In genomic region chr1:153433851-153434589, GRCm38 (mm10) we compare ENCODE assay signal across 26 mouse cellular contexts. TPM values are rescaled to one million over a fixed set of nuclear protein-coding genes. Genes with fewer than 3 reads are reported as not detected.
A peak's percentile ranks its signal among the peaks of the same experiment; 100 is the strongest.
DNase-seq lines count a peak whose midpoint lies in the region; ATAC-seq and TF ChIP-seq lines count a peak whose summit lies in the region.
"Had no signal": no experiment of that assay in that cellular context is flagged by ENCODE, and none has a peak within 500 bp of the region (broad histone marks: within the 10 kb centered on the region; RNA-seq: fewer than 3 reads in every experiment).

No protein-coding gene starts in this region.

- WGBS in kidney, postnatal 0 days, result 87% methylated on average over 5 of the region's 5 CpGs
- 84% methylated on average over 5 of the region's 5 CpGs for WGBS in midbrain, embryonic 11.5 days
- 84% methylated on average over 5 of the region's 5 CpGs for WGBS in midbrain, embryonic 13.5 days
- WGBS in stomach, postnatal 0 days, result 86% methylated on average over 5 of the region's 5 CpGs

- TF ChIP-seq CTCF in kidney, postnatal 0 days (IDR thresholded peaks at IDR 0.05; ENCODE audit: low read depth), result peak; percentile 46
- peak; percentile 33; the same call in 1 of the 2 replicates for TF ChIP-seq CTCF in stomach, postnatal 0 days (IDR thresholded peaks at IDR 0.05; ENCODE audit: low read depth)

- H3K36me3 ChIP-seq in kidney, postnatal 0 days (ENCODE audit: insufficient read depth, low read length), result no peaks in the 10 kb centered on the region
- H3K36me3 ChIP-seq in midbrain, embryonic 11.5 days (ENCODE audit: control insufficient read depth, insufficient read depth, low read length), result no peaks in the 10 kb centered on the region
- H3K36me3 ChIP-seq in midbrain, embryonic 13.5 days, result no peaks in the 10 kb centered on the region
- no peaks in the 10 kb centered on the region for H3K36me3 ChIP-seq in stomach, postnatal 0 days (ENCODE audit: control insufficient read depth, insufficient read depth, low read length)
- H3K36me3 ChIP-seq: embryonic facial prominence, embryonic 13.5 days; forebrain, embryonic 12.5 days; heart, embryonic 10.5 days; kidney, embryonic 15.5 days; limb, embryonic 13.5 days; liver, embryonic 13.5 days; lung, embryonic 15.5 days had no signal

- ATAC-seq in kidney, postnatal 0 days (replicated peaks; ENCODE audit: low FRiP score, low read depth), result no peak
- no peak for ATAC-seq in midbrain, embryonic 11.5 days (ENCODE audit: low FRiP score)
- no peak for ATAC-seq in midbrain, embryonic 13.5 days
- peak; percentile 42; the same call in 1 of the 2 replicates for ATAC-seq in common myeloid progenitor, adult 5-6 weeks (replicated peaks; ENCODE audit: low read depth, poor library complexity, severe bottlenecking)
- no peak for ATAC-seq in stomach, postnatal 0 days (ENCODE audit: low FRiP score, low TSS enrichment)
- ATAC-seq: hindbrain, embryonic 16.5 days; midbrain, embryonic 16.5 days had no signal

- H3K4me3 ChIP-seq in kidney, postnatal 0 days (replicated peaks; ENCODE audit: low read depth, low read length), result no peak overlapping the region
- no peak overlapping the region for H3K4me3 ChIP-seq in midbrain, embryonic 11.5 days (ENCODE audit: low read depth, low read length)
- no peak overlapping the region for H3K4me3 ChIP-seq in midbrain, embryonic 13.5 days (replicated peaks)
- H3K4me3 ChIP-seq in stomach, postnatal 0 days (ENCODE audit: low read depth, low read length), result no peak overlapping the region
- H3K4me3 ChIP-seq: embryonic facial prominence, embryonic 13.5 days; erythroblast, embryonic 14.5 days; forebrain, embryonic 12.5 days; gastrocnemius, adult 2 months; heart, embryonic 10.5 days; kidney, embryonic 15.5 days; limb, embryonic 13.5 days; liver, embryonic 13.5 days; lung, embryonic 15.5 days; megakaryocyte, embryonic 14.5 days had no signal

- no peaks in the 10 kb centered on the region for H3K27me3 ChIP-seq in kidney, postnatal 0 days (ENCODE audit: insufficient read depth, low read length)
- H3K27me3 ChIP-seq in midbrain, embryonic 11.5 days (ENCODE audit: control insufficient read depth, insufficient read depth, low read length), result no peaks in the 10 kb centered on the region
- H3K27me3 ChIP-seq in midbrain, embryonic 13.5 days, result no peaks in the 10 kb centered on the region
- H3K27me3 ChIP-seq in stomach, postnatal 0 days (ENCODE audit: control insufficient read depth, insufficient read depth, low read length), result no peaks in the 10 kb centered on the region
- H3K27me3 ChIP-seq: embryonic facial prominence, embryonic 13.5 days; forebrain, embryonic 12.5 days; kidney, embryonic 15.5 days; limb, embryonic 13.5 days; liver, embryonic 13.5 days; lung, embryonic 15.5 days had no signal

- H3K9ac ChIP-seq in kidney, postnatal 0 days (ENCODE audit: low read depth, low read length), result no peak overlapping the region
- H3K9ac ChIP-seq in midbrain, embryonic 11.5 days (ENCODE audit: low read length), result no peak overlapping the region
- no peak overlapping the region for H3K9ac ChIP-seq in midbrain, embryonic 13.5 days (replicated peaks)
- no peak overlapping the region for H3K9ac ChIP-seq in stomach, postnatal 0 days (ENCODE audit: low read length)
- H3K9ac ChIP-seq: embryonic facial prominence, embryonic 13.5 days; forebrain, embryonic 12.5 days; kidney, embryonic 15.5 days; limb, embryonic 13.5 days; liver, embryonic 13.5 days; lung, embryonic 15.5 days had no signal

- no peaks in the 10 kb centered on the region for H3K4me1 ChIP-seq in kidney, postnatal 0 days (replicated peaks; ENCODE audit: insufficient read depth, low read length)
- H3K4me1 ChIP-seq in midbrain, embryonic 11.5 days (ENCODE audit: control insufficient read depth, insufficient read depth, low read length), result no peaks in the 10 kb centered on the region
- H3K4me1 ChIP-seq in midbrain, embryonic 13.5 days (replicated peaks), result no peaks in the 10 kb centered on the region
- H3K4me1 ChIP-seq in stomach, postnatal 0 days (replicated peaks; ENCODE audit: control insufficient read depth, insufficient read depth), result no peaks in the 10 kb centered on the region
- H3K4me1 ChIP-seq: embryonic facial prominence, embryonic 13.5 days; forebrain, embryonic 12.5 days; heart, embryonic 10.5 days; kidney, embryonic 15.5 days; limb, embryonic 13.5 days; liver, embryonic 13.5 days; lung, embryonic 15.5 days had no signal

- H3K9me3 ChIP-seq in kidney, postnatal 0 days (replicated peaks; ENCODE audit: low read length), result no peaks in the 10 kb centered on the region
- no peaks in the 10 kb centered on the region for H3K9me3 ChIP-seq in midbrain, embryonic 11.5 days (ENCODE audit: control insufficient read depth, low read length)
- no peaks in the 10 kb centered on the region for H3K9me3 ChIP-seq in midbrain, embryonic 13.5 days
- H3K9me3 ChIP-seq in stomach, postnatal 0 days (ENCODE audit: control insufficient read depth, low read length), result no peaks in the 10 kb centered on the region
- H3K9me3 ChIP-seq: embryonic facial prominence, embryonic 13.5 days; forebrain, embryonic 12.5 days; heart, embryonic 10.5 days; kidney, embryonic 15.5 days; limb, embryonic 13.5 days; liver, embryonic 13.5 days; lung, embryonic 15.5 days; megakaryocyte, embryonic 14.5 days had no signal

- no peak for TF ChIP-seq EP300 in stomach, postnatal 0 days (optimal IDR thresholded peaks at IDR 0.05)

- no peak overlapping the region for H3K4me2 ChIP-seq in kidney, postnatal 0 days (ENCODE audit: low read length)
- H3K4me2 ChIP-seq in midbrain, embryonic 11.5 days, result no peak overlapping the region
- no peak overlapping the region for H3K4me2 ChIP-seq in midbrain, embryonic 13.5 days (replicated peaks)
- no peak overlapping the region for H3K4me2 ChIP-seq in stomach, postnatal 0 days (replicated peaks; ENCODE audit: low read depth)
- H3K4me2 ChIP-seq: embryonic facial prominence, embryonic 13.5 days; forebrain, embryonic 12.5 days; kidney, embryonic 15.5 days; limb, embryonic 13.5 days; liver, embryonic 13.5 days; lung, embryonic 15.5 days had no signal

- DNase-seq in kidney, postnatal 0 days (ENCODE audit: low spot score), result no peak
- DNase-seq in kidney, postnatal 14 days, result no peak
- DNase-seq in midbrain, embryonic 11.5 days (ENCODE audit: low spot score, missing footprints), result peak; percentile 76
- no peak for DNase-seq in stomach, postnatal 0 days (ENCODE audit: low spot score)
- no peak for DNase-seq in adrenal gland, postnatal 10 days
- DNase-seq: adrenal gland, adult 8-10 months; B cell, adult 2 months; cerebellum, adult 9-11 months; gastrocnemius, adult 2 months; kidney, adult 11 months; liver, embryonic 13.5 days had no signal

- H3K27ac ChIP-seq in kidney, postnatal 0 days, result no peak overlapping the region
- H3K27ac ChIP-seq in midbrain, embryonic 11.5 days (ENCODE audit: low read depth, low read length), result no peak overlapping the region
- no peak overlapping the region for H3K27ac ChIP-seq in midbrain, embryonic 13.5 days
- H3K27ac ChIP-seq in stomach, postnatal 0 days (replicated peaks), result no peak overlapping the region
- H3K27ac ChIP-seq: embryonic facial prominence, embryonic 13.5 days; forebrain, embryonic 12.5 days; gastrocnemius, adult 2 months; heart, embryonic 10.5 days; kidney, embryonic 15.5 days; limb, embryonic 13.5 days; liver, embryonic 13.5 days; lung, embryonic 15.5 days had no signal

RNA-seq across cellular contexts. Expression of gene Shcbp1l, which starts 9.1 kb away (rescaled TPM):
- polyA plus RNA-seq in kidney, postnatal 0 days (2015; fragmentation: Nextera tagmentation; extraction: Ambion mirVana), result 0.23 and 0.39 TPM in 2 replicates
- 0.10 and 0.22 TPM in 2 replicates for polyA plus RNA-seq in midbrain, embryonic 11.5 days (2014; fragmentation: Nextera tagmentation; extraction: Ambion mirVana)
- 0.27 and 0.35 TPM in 2 replicates for polyA plus RNA-seq in midbrain, embryonic 13.5 days (2015; fragmentation: Nextera tagmentation; extraction: Ambion mirVana)
- total RNA-seq in common myeloid progenitor, adult 5-6 weeks (2017), result 0.68 and 1.0 TPM in 2 replicates
- polyA plus RNA-seq in stomach, postnatal 0 days (2015; fragmentation: Nextera tagmentation; extraction: Ambion mirVana), result 0.04 and 0.23 TPM in 2 replicates
- total RNA-seq in adrenal gland, postnatal 10 days (2021), result under 1 TPM; 0.15 to 0.39 TPM
- total RNA-seq: gastrocnemius, adult 2 months; hematopoietic stem cell, adult 5-6 weeks had no signal
- polyA plus RNA-seq: erythroblast, embryonic 14.5 days; large intestine, adult 2 months; small intestine, adult 2 months had no signal

RNA-seq across cellular contexts. Expression of gene Dhx9, which starts 53.4 kb away (rescaled TPM):
- 26.0 and 26.4 TPM in 2 replicates for polyA plus RNA-seq in kidney, postnatal 0 days (2015; fragmentation: Nextera tagmentation; extraction: Ambion mirVana)
- 27.0 and 35.6 TPM in 2 replicates for polyA plus RNA-seq in midbrain, embryonic 11.5 days (2014; fragmentation: Nextera tagmentation; extraction: Ambion mirVana)
- 51.6 and 53.7 TPM in 2 replicates for polyA plus RNA-seq in midbrain, embryonic 13.5 days (2015; fragmentation: Nextera tagmentation; extraction: Ambion mirVana)
- total RNA-seq in common myeloid progenitor, adult 5-6 weeks (2017), result 213 and 320 TPM in 2 replicates
- polyA plus RNA-seq in stomach, postnatal 0 days (2015; fragmentation: Nextera tagmentation; extraction: Ambion mirVana), result 6.6 and 10.6 TPM in 2 replicates
- total RNA-seq in adrenal gland, postnatal 10 days (2021), result 100 to 1,000 TPM; 107 to 121 TPM
